Mouse (Mus musculus) G1E (cell line): ENCODE results near the gene Mthfd2l.

Source experiments
- CTCF ChIP-seq: IDR thresholded peaks from 2 replicates; pipeline ENCODE4 v1.5.1; 2012; ENCODE audit warnings: low read depth, low read length, inconsistent platforms, mixed read lengths
- GATA1 ChIP-seq: IDR thresholded peaks from 2 replicates; pipeline ENCODE4 v1.6.1; 2012; ENCODE audit warnings: borderline replicate concordance, low read length, inconsistent platforms, mixed read lengths
- TAL1 ChIP-seq: conservative IDR thresholded peaks from 2 replicates; pipeline ENCODE4 v1.6.1; 2012; ENCODE audit warnings: low read depth, low read length, inconsistent platforms, mixed read lengths

DNA sequence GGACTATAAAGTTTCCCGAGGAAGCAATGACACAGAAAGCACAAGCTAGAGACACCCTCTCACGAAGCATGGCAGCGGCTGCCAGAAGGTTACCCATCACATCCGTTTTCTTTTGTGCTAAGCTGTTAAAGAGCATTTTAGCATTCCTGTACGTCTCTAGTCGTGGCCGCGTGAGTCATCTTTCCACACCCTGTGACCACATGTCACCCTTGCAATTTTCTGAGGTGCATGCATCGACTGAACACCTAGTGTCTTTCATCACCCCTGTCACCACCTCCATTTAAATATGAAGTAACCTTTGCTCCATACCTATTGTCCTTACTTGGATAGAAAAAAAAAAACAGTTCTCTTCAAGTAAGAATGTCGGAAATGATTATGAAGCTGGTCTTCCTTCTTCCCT is 84.3 kb downstream of the Mthfd2l start:
- no peak for TF ChIP-seq CTCF
- no peak for TF ChIP-seq GATA1
- TF ChIP-seq TAL1, result no peak
